Mouse (Mus musculus): ENCODE measurements around the gene Xpnpep1.

GRCm38 (mm10) chr19:53057980-53058725 is 18.1 kb upstream of the Xpnpep1 start:
- TF ChIP-seq POLR2A (IDR thresholded peaks at IDR 0.05; ENCODE audit: insufficient read depth, low read length) (no peak), CTCF (IDR thresholded peaks at IDR 0.05; ENCODE audit: low read depth, low read length) (no peak)

Measured in ES-Bruce4 (cell line).